Mouse (Mus musculus) CH12.LX (cell line): ENCODE measurements around the gene Nat10. TPM values are rescaled to one million over a fixed set of nuclear protein-coding genes. Genes with fewer than 3 reads are reported as not detected.

Experiments
- DNase-seq: peaks from one replicate; pipeline ENCODE4 v3.0.0-alpha.2; 2013; ENCODE audit errors: extremely low read depth
- H3K27ac ChIP-seq: 2 replicates; pipeline ENCODE4 v1.5.1; 2012; ENCODE audit warnings: low read depth, mild to moderate bottlenecking, control low read depth, moderate library complexity; ENCODE audit not compliant: insufficient read depth
- H3K27me3 ChIP-seq: replicated peaks from 2 replicates; pipeline ENCODE3; 2012; ENCODE audit warnings: inconsistent platforms
- H3K36me3 ChIP-seq, 2 experiments: replicated peaks in 1 of 2; 2 replicates each; pipeline versions ENCODE3 to v1.6.1; 2012; ENCODE audit warnings: inconsistent platforms in 1 of 2, low read length in 1 of 2, mild to moderate bottlenecking in 1 of 2, mixed read lengths in 1 of 2, moderate library complexity in 1 of 2; ENCODE audit not compliant: control insufficient read depth in 1 of 2, insufficient read depth in 1 of 2
- H3K4me1 ChIP-seq, 2 experiments: 2 replicates each; pipeline ENCODE4 v1.6.1; 2012; ENCODE audit warnings: inconsistent platforms in 1 of 2, moderate library complexity in 1 of 2; ENCODE audit not compliant: insufficient read depth in 2 of 2, control insufficient read depth in 1 of 2
- H3K4me2 ChIP-seq: 2 replicates; pipeline ENCODE4 v1.6.1; 2012; ENCODE audit warnings: low read depth, mild to moderate bottlenecking, control low read depth; ENCODE audit not compliant: poor library complexity, insufficient read depth, severe bottlenecking
- H3K4me3 ChIP-seq, 3 experiments: fragments of 150-350 bp in 1 of 3; sonication (generic) in 1 of 3; replicated peaks in 1 of 3; 2 replicates each; pipeline versions ENCODE3 to v1.5.1; 2011 to 2012; ENCODE audit warnings: low read depth in 2 of 3, low read length in 2 of 3, mild to moderate bottlenecking in 2 of 3, moderate library complexity in 2 of 3, control low read depth in 1 of 3, improper control_type of control experiment in 1 of 3, inconsistent platforms in 1 of 3, mixed read lengths in 1 of 3; ENCODE audit not compliant: poor library complexity in 1 of 3
- H3K79me2 ChIP-seq: replicated peaks from 2 replicates; pipeline ENCODE4 v1.6.1; 2012; ENCODE audit warnings: mild to moderate bottlenecking, moderate library complexity; ENCODE audit not compliant: control insufficient read depth, poor library complexity, insufficient read depth, severe bottlenecking; ENCODE audit errors: extremely low read depth
- H3K9ac ChIP-seq: 2 replicates; pipeline ENCODE4 v1.6.1; 2012; ENCODE audit warnings: low read depth, mild to moderate bottlenecking, control low read depth, moderate library complexity; ENCODE audit not compliant: insufficient read depth
- H3K9me3 ChIP-seq: replicated peaks from 2 replicates; pipeline ENCODE3; 2012; ENCODE audit warnings: low read length, inconsistent platforms, mixed read lengths
- CTCF ChIP-seq, 2 experiments: IDR thresholded peaks in 1 of 2; conservative IDR thresholded peaks in 1 of 2; 2 replicates each; pipeline ENCODE4 v1.5.1; 2011 to 2012; ENCODE audit warnings: low read depth in 2 of 2, low read length in 2 of 2, improper control_type of control experiment in 1 of 2, inconsistent platforms in 1 of 2, mild to moderate bottlenecking in 1 of 2, moderate library complexity in 1 of 2
- E2F4 ChIP-seq: IDR thresholded peaks from 2 replicates; pipeline ENCODE4 v1.6.1; 2011; ENCODE audit warnings: low read depth, low read length, improper control_type of control experiment; ENCODE audit not compliant: insufficient replicate concordance
- ELF1 ChIP-seq: IDR thresholded peaks from 2 replicates; pipeline ENCODE4 v1.6.1; 2014; ENCODE audit warnings: low read depth, mild to moderate bottlenecking, inconsistent platforms, low read length, improper control_type of control experiment
- EP300 ChIP-seq: IDR thresholded peaks from 2 replicates; pipeline ENCODE4 v1.6.1; 2011; ENCODE audit warnings: low read length, improper control_type of control experiment
- ETS1 ChIP-seq: conservative IDR thresholded peaks from 2 replicates; pipeline ENCODE4 v1.6.1; 2012; ENCODE audit warnings: low read depth, mild to moderate bottlenecking, inconsistent platforms, low read length, improper control_type of control experiment, moderate library complexity
- GABPA ChIP-seq: IDR thresholded peaks from 2 replicates; pipeline ENCODE4 v1.6.1; 2012; ENCODE audit warnings: low read depth, low read length, improper control_type of control experiment, inconsistent platforms; ENCODE audit not compliant: insufficient replicate concordance
- HCFC1 ChIP-seq: IDR thresholded peaks from 2 replicates; pipeline ENCODE4 v1.6.1; 2012; ENCODE audit warnings: low read depth, mild to moderate bottlenecking, inconsistent platforms, low read length, improper control_type of control experiment
- IRF4 ChIP-seq: IDR thresholded peaks from 2 replicates; pipeline ENCODE4 v1.6.1; 2014; ENCODE audit warnings: low read depth, mild to moderate bottlenecking, inconsistent platforms, low read length, improper control_type of control experiment
- MAZ ChIP-seq: IDR thresholded peaks from 2 replicates; pipeline ENCODE4 v1.6.1; 2012; ENCODE audit warnings: low read depth, mild to moderate bottlenecking, inconsistent platforms, low read length, improper control_type of control experiment, moderate library complexity
- MXI1 ChIP-seq: IDR thresholded peaks from 2 replicates; pipeline ENCODE4 v1.6.1; 2011; ENCODE audit warnings: mild to moderate bottlenecking, low read depth, low read length, improper control_type of control experiment
- NELFE ChIP-seq: IDR thresholded peaks from 2 replicates; pipeline ENCODE4 v1.6.1; 2011; ENCODE audit warnings: low read depth, low read length, improper control_type of control experiment
- NRF1 ChIP-seq: IDR thresholded peaks from 2 replicates; pipeline ENCODE4 v1.6.1; 2014; ENCODE audit warnings: low read depth, mild to moderate bottlenecking, inconsistent platforms, low read length, improper control_type of control experiment, moderate library complexity
- PAX5 ChIP-seq: IDR thresholded peaks from 2 replicates; pipeline ENCODE4 v1.6.1; 2012; ENCODE audit warnings: low read length, inconsistent platforms, mixed read lengths
- POLR2AphosphoS2 ChIP-seq: IDR thresholded peaks from 2 replicates; pipeline ENCODE4 v1.6.1; 2011; ENCODE audit warnings: low read depth, low read length, improper control_type of control experiment
- RAD21 ChIP-seq: IDR thresholded peaks from 2 replicates; pipeline ENCODE4 v1.6.1; 2011; ENCODE audit warnings: low read depth, mild to moderate bottlenecking, low read length, improper control_type of control experiment, moderate library complexity
- SIN3A ChIP-seq: IDR thresholded peaks from 2 replicates; pipeline ENCODE4 v1.6.1; 2012; ENCODE audit warnings: low read length, improper control_type of control experiment, inconsistent platforms
- SMC3 ChIP-seq: IDR thresholded peaks from 2 replicates; pipeline ENCODE4 v1.6.1; 2011; ENCODE audit warnings: low read depth, low read length, improper control_type of control experiment
- TCF12 ChIP-seq: IDR thresholded peaks from 2 replicates; pipeline ENCODE4 v1.6.1; 2014; ENCODE audit warnings: low read depth, mild to moderate bottlenecking, inconsistent platforms, low read length, improper control_type of control experiment
- USF2 ChIP-seq: conservative IDR thresholded peaks from 2 replicates; pipeline ENCODE4 v1.6.1; 2011; ENCODE audit warnings: low read depth, low read length, improper control_type of control experiment
- ZC3H11A ChIP-seq: IDR thresholded peaks from 2 replicates; pipeline ENCODE4 v1.6.1; 2012; ENCODE audit warnings: low read depth, mild to moderate bottlenecking, inconsistent platforms, low read length, improper control_type of control experiment
- ZKSCAN1 ChIP-seq: IDR thresholded peaks from 2 replicates; pipeline ENCODE4 v1.6.1; 2012; ENCODE audit warnings: low read depth, inconsistent platforms, low read length, improper control_type of control experiment, borderline replicate concordance
- dilution Hi-C: fragments of 300-500 bp; cut with MboI; formaldehyde crosslinking; loops from 2 replicates; pipeline ENCODE4 v1.14.3; 2020; ENCODE audit warnings: low sequenced_read_pairs; ENCODE audit not compliant: extremely low pct_unique_long_range_greater_than_20kb, extremely low pct_ligation_motif_present
- in situ Hi-C: fragments of 300-500 bp; cut with MboI; formaldehyde crosslinking; loops from 3 replicates; pipeline ENCODE4 v1.14.3; 2019; ENCODE audit warnings: low sequenced_read_pairs, low pct_ligation_motif_present, low pct_unique_long_range_greater_than_20kb, mixed read lengths
- polyA plus RNA-seq: library from polyadenylated mRNA; unstranded; fragments of >175 nt; gene quantifications from 2 replicates; pipeline ENCODE4 v1.2.1, GENCODE M21; 2012; ENCODE audit warnings: low read depth; ENCODE audit not compliant: insufficient read length
- total RNA-seq, 2 experiments: library from RNA; depleted of rRNA; stranded (reverse); fragments of 300-350 nt in 1 of 2; fragments of >200 nt in 1 of 2; gene quantifications; 2 replicates each; pipeline ENCODE4 v1.2.3; 2012 to 2014

Nat10 gene
- total and polyA plus RNA-seq, 3 experiments, result 31.0 to 83.6 (median 36.0) TPM

DNA sequence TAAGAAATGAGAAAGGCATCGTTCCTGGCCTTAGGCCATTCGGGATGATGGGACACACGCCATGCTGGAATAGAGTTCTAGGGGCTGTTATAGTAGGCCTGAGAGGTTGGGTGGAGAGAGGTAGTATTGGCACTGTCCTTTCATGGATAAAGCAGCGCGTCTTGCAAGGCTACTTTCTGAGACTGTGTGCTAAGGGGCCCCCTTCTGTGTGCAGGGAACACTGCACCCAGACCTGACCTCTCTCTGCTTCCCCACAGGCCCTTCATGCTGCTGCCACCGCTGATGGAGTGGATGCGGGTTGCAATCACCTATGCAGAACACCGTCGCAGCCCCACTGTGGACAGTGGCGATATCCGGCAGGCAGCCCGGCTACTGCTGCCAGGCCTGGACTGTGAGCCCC lies 60.6 kb downstream of the Nat10 start:
- no peaks in the 10 kb centered on the region for H3K79me2 ChIP-seq
- dilution Hi-C loops, result no loop called here

DNA sequence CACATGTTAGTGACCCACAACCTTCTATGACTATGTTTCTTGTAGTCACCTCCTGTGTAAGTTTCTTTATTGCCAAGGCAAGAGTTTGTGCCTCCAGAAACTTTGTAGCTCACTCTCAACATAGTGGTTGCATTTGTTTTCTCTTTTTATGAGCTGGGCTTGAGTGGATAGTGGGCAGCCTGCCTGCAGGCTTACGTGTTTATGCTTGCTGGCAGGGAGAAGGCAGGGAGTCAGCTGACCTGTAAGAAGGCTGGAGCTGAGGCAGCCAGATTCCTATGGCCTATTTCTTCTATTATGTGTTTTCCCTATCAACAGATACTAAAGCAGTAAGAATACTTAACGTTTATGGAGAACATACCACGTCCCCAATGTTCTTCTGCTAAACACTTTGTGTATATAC lies 64.9 kb downstream of the Nat10 start:
- no peak overlapping the region for H3K4me2 ChIP-seq
- no peak for TF ChIP-seq TCF12
- no peak for TF ChIP-seq ETS1
- TF ChIP-seq EP300, result no peak
- no peak for TF ChIP-seq NRF1
- no peak for TF ChIP-seq ZKSCAN1
- TF ChIP-seq ELF1, result no peak
- dilution Hi-C loops (no loop called here), in situ Hi-C loops (no loop called here)
- H3K9ac ChIP-seq, result no peak overlapping the region
- H3K4me3 ChIP-seq, result no peak overlapping the region
- DNase-seq, result no peak
- H3K4me1 ChIP-seq, result peaks cover 0 to 22% of the 10 kb centered on the region in 2 experiments; a peak in 2 of 4 replicates
- H3K9me3 ChIP-seq, result no peaks in the 10 kb centered on the region
- no peak overlapping the region for H3K27ac ChIP-seq
- no peaks in the 10 kb centered on the region for H3K27me3 ChIP-seq
- H3K79me2 ChIP-seq, result no peaks in the 10 kb centered on the region
- H3K36me3 ChIP-seq, result peaks cover 0 to 13% of the 10 kb centered on the region in 2 experiments

More for the DNA sequence above, 60.6 kb downstream of the Nat10 start:
- in situ Hi-C loops, result loop anchor here (25.0 kb wide), 1 partner anchor 238 kb away; no protein-coding TSS in a partner anchor
- no peak for TF ChIP-seq E2F4
- peak in 1 of 2 experiments; percentile 71; a peak in 2 of 4 replicates for TF ChIP-seq CTCF (conservative IDR thresholded peaks at IDR 0.05 in 1 of 2, IDR thresholded peaks at IDR 0.05 in 1 of 2; ENCODE audit: low read depth in 2 of 2, low read length in 2 of 2)
- TF ChIP-seq POLR2AphosphoS2, result no peak
- peak; percentile 73 for TF ChIP-seq RAD21
- no peak for TF ChIP-seq MAZ
- TF ChIP-seq HCFC1, result no peak
- TF ChIP-seq MXI1, result no peak
- peak; percentile 88 for TF ChIP-seq SMC3
- TF ChIP-seq SIN3A, result no peak
- TF ChIP-seq GABPA, result no peak
- peak; percentile 44 for TF ChIP-seq ZC3H11A
- TF ChIP-seq NELFE, result no peak
- TF ChIP-seq IRF4, result no peak
- no peak for TF ChIP-seq PAX5
- TF ChIP-seq USF2, result no peak
- no peak for TF ChIP-seq ETS1
- TF ChIP-seq, all 38 proteins: peak for 4
- Histone ChIP-seq H3K4me1 (peaks cover 0 to 1% of the 10 kb centered on the region in 2 experiments; a peak in 1 of 4 replicates), H3K27ac (no peak overlapping the region), H3K36me3 (peaks cover 17 to 46% of the 10 kb centered on the region in 2 experiments), H3K9ac (no peak overlapping the region), H3K4me3 (no peak overlapping the region), H3K27me3 (no peaks in the 10 kb centered on the region), H3K4me2 (no peak overlapping the region), H3K9me3 (no peaks in the 10 kb centered on the region)
- peak; percentile 18 for DNase-seq
